Mouse (Mus musculus): Measurements from ENCODE around the gene Lrrn3. TPM values are rescaled to one million over a fixed set of nuclear protein-coding genes. Genes with fewer than 3 reads are reported as not detected.
A peak's percentile ranks its signal among the peaks of the same experiment; 100 is the strongest.

Lrrn3 gene
- polyA plus RNA-seq, 1 experiment from 2014 or later: 8.9 TPM

GRCm38 (mm10) chr12:41484689-41485511, 1.3 kb downstream of the Lrrn3 start:
- peak overlapping the region; percentile 84 for H3K27ac ChIP-seq (replicated peaks)
- DNase-seq (ENCODE audit: low spot score): peak; percentile 25

GRCm38 (mm10) chr12:41483593-41484451, 2.4 kb downstream of the Lrrn3 start:
- Histone ChIP-seq H3K4me1 (peaks cover 38% of the 10 kb centered on the region), H3K4me3 (peak overlapping the region; percentile 56), H3K27me3 (ENCODE audit: low read depth, poor library complexity, severe bottlenecking) (no peaks in the 10 kb centered on the region), H3K36me3 (no peaks in the 10 kb centered on the region), H3K9me3 (replicated peaks) (no peaks in the 10 kb centered on the region), H3K27ac (replicated peaks) (peak overlapping the region; percentile 84; the same call in 1 of the 2 replicates)
- WGBS: 76% methylated on average over 23 of the region's 23 CpGs
- DNase-seq (ENCODE audit: low spot score): no peak

More at GRCm38 (mm10) chr12:41484689-41485511, 1.3 kb downstream of the Lrrn3 start:
- no peaks in the 10 kb centered on the region for H3K27me3 ChIP-seq (ENCODE audit: low read depth, poor library complexity, severe bottlenecking)
- 46% methylated on average over 16 of the region's 16 CpGs for WGBS
- peak overlapping the region; percentile 56 for H3K4me3 ChIP-seq
- H3K36me3 ChIP-seq: no peaks in the 10 kb centered on the region
- H3K4me1 ChIP-seq: peaks cover 38% of the 10 kb centered on the region
- no peaks in the 10 kb centered on the region for H3K9me3 ChIP-seq (replicated peaks)

GRCm38 (mm10) chr12:41483091-41483592, 3.1 kb downstream of the Lrrn3 start:
- H3K27ac ChIP-seq (replicated peaks): no peak overlapping the region
- DNase-seq (ENCODE audit: low spot score): no peak
- peaks cover 38% of the 10 kb centered on the region for H3K4me1 ChIP-seq
- H3K36me3 ChIP-seq: no peaks in the 10 kb centered on the region
- peak overlapping the region; percentile 56; the same call in 1 of the 2 replicates for H3K4me3 ChIP-seq
- no peaks in the 10 kb centered on the region for H3K9me3 ChIP-seq (replicated peaks)
- H3K27me3 ChIP-seq (ENCODE audit: low read depth, poor library complexity, severe bottlenecking): no peaks in the 10 kb centered on the region
- 91% methylated on average over 5 of the region's 5 CpGs for WGBS

- no peaks in the 10 kb centered on the region for H3K27me3 ChIP-seq (ENCODE audit: low read depth, poor library complexity, severe bottlenecking)
- WGBS: 82% methylated on average over 2 of the region's 2 CpGs
- H3K4me3 ChIP-seq: no peak overlapping the region
- no peaks in the 10 kb centered on the region for H3K36me3 ChIP-seq
- no peak overlapping the region for H3K27ac ChIP-seq (replicated peaks)
- no peak for DNase-seq (ENCODE audit: low spot score)
- H3K4me1 ChIP-seq: peaks cover 36% of the 10 kb centered on the region
- H3K9me3 ChIP-seq (replicated peaks): no peaks in the 10 kb centered on the region
Observed at GRCm38 (mm10) chr12:41481486-41481885, 4.7 kb downstream of the Lrrn3 start.

GRCm38 (mm10) chr12:41469096-41469801, 17.0 kb downstream of the Lrrn3 start:
- WGBS: 75% methylated on average over 6 of the region's 6 CpGs
- Histone ChIP-seq H3K4me3 (no peak overlapping the region), H3K36me3 (no peaks in the 10 kb centered on the region), H3K27me3 (ENCODE audit: low read depth, poor library complexity, severe bottlenecking) (no peaks in the 10 kb centered on the region), H3K4me1 (peaks cover 6% of the 10 kb centered on the region; the same call in 1 of the 2 replicates), H3K27ac (replicated peaks) (no peak overlapping the region), H3K9me3 (replicated peaks) (no peaks in the 10 kb centered on the region)
- no peak for DNase-seq (ENCODE audit: low spot score)

- Histone ChIP-seq H3K27ac (replicated peaks) (no peak overlapping the region), H3K36me3 (no peaks in the 10 kb centered on the region), H3K9me3 (replicated peaks) (no peaks in the 10 kb centered on the region), H3K4me3 (no peak overlapping the region), H3K4me1 (peaks cover 6% of the 10 kb centered on the region; the same call in 1 of the 2 replicates), H3K27me3 (ENCODE audit: low read depth, poor library complexity, severe bottlenecking) (no peaks in the 10 kb centered on the region)
- WGBS: 94% methylated on average over 3 of the region's 3 CpGs
- no peak for DNase-seq (ENCODE audit: low spot score)
Observed at GRCm38 (mm10) chr12:41468374-41468991, 17.7 kb downstream of the Lrrn3 start.

GRCm38 (mm10) chr12:41438446-41438845, 47.8 kb downstream of the Lrrn3 start:
- Histone ChIP-seq H3K27me3 (ENCODE audit: low read depth, poor library complexity, severe bottlenecking) (no peaks in the 10 kb centered on the region), H3K4me3 (no peak overlapping the region), H3K36me3 (no peaks in the 10 kb centered on the region), H3K4me1 (peaks cover 3% of the 10 kb centered on the region; the same call in 1 of the 2 replicates), H3K27ac (replicated peaks) (no peak overlapping the region), H3K9me3 (replicated peaks) (no peaks in the 10 kb centered on the region)
- 78% methylated on average over 4 of the region's 4 CpGs for WGBS
- DNase-seq (ENCODE audit: low spot score): no peak

GRCm38 (mm10) chr12:41436206-41436985, 49.8 kb downstream of the Lrrn3 start:
- Histone ChIP-seq H3K9me3 (replicated peaks) (no peaks in the 10 kb centered on the region), H3K27ac (replicated peaks) (no peak overlapping the region), H3K4me1 (peaks cover 3% of the 10 kb centered on the region; the same call in 1 of the 2 replicates), H3K36me3 (no peaks in the 10 kb centered on the region), H3K27me3 (ENCODE audit: low read depth, poor library complexity, severe bottlenecking) (no peaks in the 10 kb centered on the region), H3K4me3 (no peak overlapping the region)
- DNase-seq (ENCODE audit: low spot score): no peak
- WGBS: 84% methylated on average over 5 of the region's 5 CpGs

GRCm38 (mm10) chr12:41428806-41429205, 57.4 kb downstream of the Lrrn3 start:
- H3K4me3 ChIP-seq: no peak overlapping the region
- no peak overlapping the region for H3K27ac ChIP-seq (replicated peaks)
- no peaks in the 10 kb centered on the region for H3K27me3 ChIP-seq (ENCODE audit: low read depth, poor library complexity, severe bottlenecking)
- H3K9me3 ChIP-seq (replicated peaks): no peaks in the 10 kb centered on the region
- H3K36me3 ChIP-seq: no peaks in the 10 kb centered on the region
- no peak for DNase-seq (ENCODE audit: low spot score)
- H3K4me1 ChIP-seq: peaks cover 12% of the 10 kb centered on the region; the same call in 1 of the 2 replicates

GRCm38 (mm10) chr12:41427464-41427863, 58.8 kb downstream of the Lrrn3 start:
- H3K27me3 ChIP-seq (ENCODE audit: low read depth, poor library complexity, severe bottlenecking): no peaks in the 10 kb centered on the region

GRCm38 (mm10) chr12:41425101-41425679, 61.0 kb downstream of the Lrrn3 start:
- H3K27me3 ChIP-seq (ENCODE audit: low read depth, poor library complexity, severe bottlenecking): no peaks in the 10 kb centered on the region
- no peak overlapping the region for H3K27ac ChIP-seq (replicated peaks)
- no peak for DNase-seq (ENCODE audit: low spot score)
- H3K4me1 ChIP-seq: peaks cover 12% of the 10 kb centered on the region; the same call in 1 of the 2 replicates
- no peak overlapping the region for H3K4me3 ChIP-seq
- 69% methylated on average over 9 of the region's 9 CpGs for WGBS
- H3K9me3 ChIP-seq (replicated peaks): no peaks in the 10 kb centered on the region
- no peaks in the 10 kb centered on the region for H3K36me3 ChIP-seq

More at GRCm38 (mm10) chr12:41427464-41427863, 58.8 kb downstream of the Lrrn3 start:
- H3K36me3 ChIP-seq: no peaks in the 10 kb centered on the region
- WGBS: 55% methylated on average over 5 of the region's 5 CpGs
- peaks cover 12% of the 10 kb centered on the region; the same call in 1 of the 2 replicates for H3K4me1 ChIP-seq
- no peak overlapping the region for H3K27ac ChIP-seq (replicated peaks)
- H3K9me3 ChIP-seq (replicated peaks): no peaks in the 10 kb centered on the region
- no peak for DNase-seq (ENCODE audit: low spot score)
- H3K4me3 ChIP-seq: no peak overlapping the region
